Mouse (Mus musculus) embryonic stem cell, embryonic (primary cell): Measurements from ENCODE around the gene Ier5l.

Experiments
- CTCF ChIA-PET, 4 experiments: fragments of 300-600 bp in 2 of 4; fragments of 350-600 bp in 2 of 4; sonication (Branson Sonifier 250); formaldehyde crosslinking; loops; one replicate each; lab custom pipeline; 2022; ENCODE audit warnings: inconsistent platforms in 2 of 4; lab: Charles Lee
- POLR2A ChIA-PET, 4 experiments: fragments of 300-600 bp in 2 of 4; fragments of 350-600 bp in 2 of 4; sonication (Branson Sonifier 250); formaldehyde crosslinking; loops; one replicate each; lab custom pipeline; 2022; ENCODE audit warnings: antibody characterized with exemption in 4 of 4, inconsistent platforms in 1 of 4; lab: Charles Lee

Gene Ier5l

GRCm38 (mm10) chr2:30440701-30441517 lies 33.1 kb downstream of the Ier5l start:
- CTCF ChIA-PET, result interaction anchor here (0.5 to 4.0 kb wide), 86 partner anchors 8 to 1306 kb away, joined by 3 to 45 read pairs (median 4); partner anchors contain the start of genes Miga2 (in 2 of the 4), Crat (in 1 of the 4), Dolpp1 (in 1 of the 4) and Ier5l (in 1 of the 4)
- POLR2A ChIA-PET, result interaction anchor here (0.6 to 4.2 kb wide), 64 partner anchors 9 to 489 kb away, joined by 3 to 42 read pairs (median 4); partner anchors contain the start of genes Ier5l (in 3 of the 4), Ntmt1 (in 3 of the 4), Crat (in 2 of the 4) and Dolpp1 (in 2 of the 4)

- POLR2A ChIA-PET, result interaction anchor here in 2 of 4 experiments (0.8 to 4.2 kb wide), 23 partner anchors 8 to 381 kb away, joined by 3 to 42 read pairs (median 6); partner anchors contain the start of genes Ier5l (in 2 of the 2), Crat (in 1 of the 2) and Ntmt1 (in 1 of the 2)
- CTCF ChIA-PET, result interaction anchor here (0.6 to 4.0 kb wide), 44 partner anchors 8 to 1307 kb away, joined by 3 to 45 read pairs (median 5); partner anchors contain the start of genes Ier5l (in 1 of the 4), Miga2 (in 1 of the 4) and Prrx2 (in 1 of the 4)
These were observed 33.8 kb downstream of the Ier5l start for GRCm38 (mm10) chr2:30440211-30440700.

GRCm38 (mm10) chr2:30439631-30440030 lies 34.4 kb downstream of the Ier5l start:
- ChIA-PET CTCF (interaction anchor here (0.9 to 4.0 kb wide), 9 partner anchors 22 to 388 kb away, joined by 3 to 45 read pairs (median 7); partner anchors contain the start of gene Ier5l (in 1 of the 4)), POLR2A (interaction anchor here in 2 of 4 experiments (1.0 to 4.2 kb wide), 8 partner anchors 7 to 390 kb away, joined by 4 to 42 read pairs (median 14); partner anchors contain the start of gene Ier5l (in 2 of the 2))

- CTCF ChIA-PET, result interaction anchor here in 3 of 4 experiments (0.6 to 2.6 kb wide), 7 partner anchors 7 to 358 kb away, joined by 3 to 64 read pairs (median 3); no protein-coding TSS in a partner anchor
These were observed 36.2 kb downstream of the Ier5l start for GRCm38 (mm10) chr2:30437791-30438190.

DNA sequence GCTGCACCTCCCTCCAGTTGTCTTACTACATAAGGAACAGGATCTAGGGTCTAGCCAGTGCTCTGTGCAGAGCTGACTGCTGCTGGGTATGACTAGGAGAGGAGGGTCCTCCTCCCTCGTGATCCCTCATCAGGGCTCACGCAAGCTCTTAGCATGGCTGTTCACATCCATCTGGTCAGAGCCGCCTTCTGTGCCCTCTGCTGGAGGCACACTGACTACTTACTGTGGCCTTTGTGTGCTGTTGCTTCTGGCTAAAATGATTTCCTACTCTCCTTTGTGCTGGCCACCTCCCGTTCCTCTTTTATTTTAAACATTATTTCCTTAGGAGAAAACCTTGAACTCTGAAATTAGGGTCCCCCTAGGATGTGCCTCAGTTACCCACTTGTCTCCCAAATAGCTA lies 37.2 kb downstream of the Ier5l start:
- CTCF ChIA-PET, result interaction anchor here (0.5 to 3.1 kb wide), 60 partner anchors 8 to 516 kb away, joined by 3 to 64 read pairs (median 4); partner anchors contain the start of genes Asb6 (in 1 of the 4), Dolpp1 (in 1 of the 4), Ier5l (in 1 of the 4) and Miga2 (in 1 of the 4)
- POLR2A ChIA-PET, result interaction anchor here (0.6 to 2.8 kb wide), 30 partner anchors 8 to 425 kb away, joined by 3 to 22 read pairs (median 4); partner anchors contain the start of genes Ntmt1 (in 2 of the 4), Asb6 (in 1 of the 4), Crat (in 1 of the 4) and Ier5l (in 1 of the 4)

More at GRCm38 (mm10) chr2:30437791-30438190, 36.2 kb downstream of the Ier5l start:
- POLR2A ChIA-PET, result interaction anchor here in 1 of 4 experiments (0.5 to 2.2 kb wide), 2 partner anchors 36 to 89 kb away, joined by 5 to 10 read pairs; partner anchors contain the start of gene Ier5l

DNA sequence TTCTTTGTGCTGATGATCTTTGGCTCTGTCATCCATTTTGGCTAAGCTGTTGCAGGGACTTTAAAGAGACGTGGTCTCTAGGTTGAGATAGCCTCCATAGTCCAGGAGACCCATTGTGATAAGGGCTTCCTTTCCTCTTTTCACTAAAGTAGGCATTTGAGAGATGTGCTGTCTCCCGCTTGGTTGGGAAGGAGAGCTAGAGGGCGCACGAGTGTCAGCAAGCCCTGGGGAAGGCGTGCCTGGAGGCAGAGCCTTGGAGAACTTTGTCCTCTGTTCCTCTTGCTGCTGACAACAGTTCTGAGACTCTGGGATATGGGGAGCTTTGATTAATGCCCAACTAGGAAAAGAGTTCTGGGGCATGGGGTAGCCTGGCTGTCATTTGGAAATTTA lies 37.9 kb downstream of the Ier5l start:
- POLR2A ChIA-PET, result interaction anchor here (0.5 to 2.8 kb wide), 38 partner anchors 9 to 426 kb away, joined by 3 to 22 read pairs (median 4); partner anchors contain the start of genes Ier5l (in 2 of the 4), Ntmt1 (in 2 of the 4), Asb6 (in 1 of the 4) and Crat (in 1 of the 4)
- CTCF ChIA-PET, result interaction anchor here (0.6 to 3.1 kb wide), 84 partner anchors 8 to 517 kb away, joined by 3 to 64 read pairs (median 4); partner anchors contain the start of genes Ier5l (in 2 of the 4), Asb6 (in 1 of the 4), Dolpp1 (in 1 of the 4) and Miga2 (in 1 of the 4)

DNA sequence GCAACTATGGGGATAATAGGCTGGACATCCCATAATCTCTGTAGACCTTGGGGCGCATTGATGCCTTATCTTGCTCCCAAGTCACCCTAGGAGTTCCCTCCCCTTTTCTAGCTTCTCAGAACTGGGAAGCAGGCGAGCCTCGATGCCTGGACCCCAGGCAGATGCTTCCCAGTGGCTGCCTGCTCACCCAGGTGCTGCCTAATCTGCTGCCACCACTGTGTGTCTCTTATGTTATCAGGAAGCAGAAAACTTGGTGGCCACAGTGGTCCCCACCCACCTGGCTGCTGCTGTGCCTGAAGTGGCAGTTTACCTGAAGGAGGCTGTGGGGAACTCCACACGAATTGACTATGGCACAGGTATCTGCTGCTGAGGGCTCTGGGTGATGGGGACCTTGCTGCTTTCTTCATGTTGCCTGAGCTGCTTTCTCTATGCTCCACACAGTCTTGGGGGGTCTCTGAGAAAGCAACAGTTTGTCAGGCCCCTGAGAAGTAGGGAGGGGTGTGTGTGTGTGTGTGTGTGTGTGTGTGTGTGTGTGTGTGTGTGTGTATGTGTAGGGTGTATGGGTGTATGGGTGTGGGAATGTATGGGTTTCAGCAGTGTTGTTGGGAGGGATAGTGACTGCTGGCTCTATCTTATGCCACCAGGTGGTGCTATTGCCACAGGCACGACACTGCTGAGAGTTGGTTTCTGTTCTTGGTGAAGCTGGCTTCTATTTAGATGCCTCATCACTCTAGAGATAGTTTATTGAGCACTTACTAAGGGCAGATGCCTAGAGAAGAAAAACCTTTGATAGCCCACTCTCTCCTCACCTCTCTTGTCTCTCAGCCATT lies 38.5 kb downstream of the Ier5l start:
- ChIA-PET POLR2A (interaction anchor here (0.5 to 2.8 kb wide), 46 partner anchors 8 to 550 kb away, joined by 3 to 22 read pairs (median 4); partner anchors contain the start of genes Ier5l (in 2 of the 4), Ntmt1 (in 2 of the 4), Asb6 (in 1 of the 4) and Crat (in 1 of the 4)), CTCF (interaction anchor here (0.5 to 3.1 kb wide), 97 partner anchors 8 to 1997 kb away, joined by 3 to 64 read pairs (median 4); partner anchors contain the start of genes Ier5l (in 2 of the 4), Asb6 (in 1 of the 4), Dolpp1 (in 1 of the 4) and Miga2 (in 1 of the 4))

- CTCF ChIA-PET, result interaction anchor here in 3 of 4 experiments (0.7 to 2.0 kb wide), 5 partner anchors 12 to 560 kb away, joined by 3 to 9 read pairs (median 4); no protein-coding TSS in a partner anchor
These were observed 44.9 kb downstream of the Ier5l start for GRCm38 (mm10) chr2:30429156-30429555.

More at GRCm38 (mm10) chr2:30429156-30429555, 44.9 kb downstream of the Ier5l start:
- POLR2A ChIA-PET, result interaction anchor here in 2 of 4 experiments (1.0 to 3.3 kb wide), 9 partner anchors 8 to 378 kb away, joined by 3 to 16 read pairs (median 6); partner anchors contain the start of genes Crat (in 1 of the 2), Ier5l (in 1 of the 2), Ntmt1 (in 1 of the 2) and Ptpa (in 1 of the 2)
